Mouse (Mus musculus): ENCODE data around the gene Gabrb1.
"Not testable (repeated sequence)": the region's sequence is repeated elsewhere in the genome, so short reads cannot be mapped to it uniquely, and the experiment has no call there.

- TF ChIP-seq CHD2 (IDR thresholded peaks at IDR 0.05; ENCODE audit: low read depth, low read length); HCFC1 (IDR thresholded peaks at IDR 0.05; ENCODE audit: borderline replicate concordance, insufficient read depth, low read length); MAFK (IDR thresholded peaks at IDR 0.05; ENCODE audit: insufficient read depth, low read depth, low read length): not testable (repeated sequence)
Observed at GRCm38 (mm10) chr5:72069398-72069797, 411.5 kb downstream of the Gabrb1 start.

All from ES-E14 (cell line).